Mouse (Mus musculus): ENCODE measurements around the gene Aen.

Gene Aen

DNA sequence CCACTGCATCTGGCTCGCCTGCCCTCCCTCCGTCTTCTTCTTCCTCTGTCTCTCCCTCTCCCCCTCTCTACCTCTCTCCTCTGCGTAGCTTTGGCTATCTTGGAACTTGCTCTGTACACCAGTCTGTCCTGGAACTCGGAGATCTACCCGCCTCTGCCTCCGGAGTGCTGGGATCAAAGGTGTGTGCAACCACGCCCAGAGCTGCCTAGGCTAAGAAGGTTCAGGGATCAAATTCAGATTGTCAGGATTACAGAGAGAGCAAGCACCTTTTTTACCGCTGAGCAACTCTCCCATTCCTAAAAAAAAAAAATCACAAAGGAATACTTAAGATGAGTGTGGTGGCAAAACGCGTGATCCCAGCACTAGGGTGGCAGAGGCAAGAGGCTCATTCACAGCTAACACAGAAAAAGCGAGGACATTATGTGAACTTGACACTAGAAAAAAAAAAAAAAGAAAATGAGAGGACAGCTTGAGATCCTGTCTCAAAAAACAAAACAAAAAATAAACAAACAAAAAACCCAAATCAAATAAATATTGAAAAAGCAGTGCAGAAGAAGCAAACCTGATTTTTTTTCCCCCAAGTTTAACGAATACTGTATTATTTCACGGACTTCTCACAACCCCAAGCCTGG is 517 bp upstream of the Aen start:
- no peak for DNase-seq

DNA sequence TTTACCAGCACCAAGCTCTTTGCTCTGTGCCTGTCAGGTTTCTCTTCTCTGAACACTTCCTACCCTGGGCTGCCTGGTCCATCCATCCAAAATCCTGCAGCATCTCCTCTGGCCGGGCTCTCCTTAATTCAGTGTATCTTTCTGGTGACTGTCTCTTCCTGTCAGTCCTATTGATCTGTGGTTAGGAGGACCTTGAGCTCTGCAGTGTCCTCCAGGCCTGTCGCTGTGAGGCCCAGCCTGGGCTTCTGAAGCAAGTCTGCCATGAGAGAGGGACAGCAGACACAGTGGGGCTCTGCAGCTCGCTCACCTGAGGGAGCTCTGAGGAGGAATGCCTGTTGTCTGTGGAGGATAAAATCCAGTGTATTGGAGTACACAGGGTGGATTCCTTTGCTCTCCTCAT is 1.9 kb downstream of the Aen start:
- DNase-seq = no peak

DNA sequence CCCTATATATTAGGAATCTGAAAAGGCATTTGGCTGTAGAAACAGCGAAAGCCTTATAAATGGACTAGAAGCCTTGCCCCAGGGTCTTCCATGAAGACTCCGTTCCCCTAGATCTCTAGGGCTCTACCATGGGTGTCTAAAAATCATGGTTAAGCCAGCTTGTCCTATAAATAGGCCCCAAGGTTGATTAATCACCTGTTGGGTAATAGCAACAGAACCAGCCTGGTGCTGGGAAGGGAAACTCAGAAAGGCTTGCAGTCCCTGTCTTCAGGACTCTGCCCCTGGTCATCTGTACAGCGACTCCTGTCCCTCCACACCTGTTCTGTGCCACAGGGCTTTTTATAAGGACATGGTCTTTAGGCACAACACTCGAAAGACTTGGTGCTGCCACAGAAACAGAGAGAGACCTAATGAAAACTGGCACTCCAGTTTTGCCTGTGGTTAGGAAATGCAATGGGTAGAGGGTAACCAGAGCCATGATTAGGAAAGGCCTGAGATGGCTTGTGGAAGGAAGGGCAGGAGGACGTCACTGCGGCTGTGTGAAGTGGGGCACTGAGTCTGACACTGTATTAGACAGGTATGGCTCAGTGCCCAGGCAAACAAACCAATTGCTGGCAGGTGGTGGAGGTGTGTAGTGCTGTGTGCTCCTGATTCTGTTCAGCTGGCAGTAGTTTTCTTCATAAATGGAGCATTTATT is 7.7 kb downstream of the Aen start:
- no peak for DNase-seq

DNA sequence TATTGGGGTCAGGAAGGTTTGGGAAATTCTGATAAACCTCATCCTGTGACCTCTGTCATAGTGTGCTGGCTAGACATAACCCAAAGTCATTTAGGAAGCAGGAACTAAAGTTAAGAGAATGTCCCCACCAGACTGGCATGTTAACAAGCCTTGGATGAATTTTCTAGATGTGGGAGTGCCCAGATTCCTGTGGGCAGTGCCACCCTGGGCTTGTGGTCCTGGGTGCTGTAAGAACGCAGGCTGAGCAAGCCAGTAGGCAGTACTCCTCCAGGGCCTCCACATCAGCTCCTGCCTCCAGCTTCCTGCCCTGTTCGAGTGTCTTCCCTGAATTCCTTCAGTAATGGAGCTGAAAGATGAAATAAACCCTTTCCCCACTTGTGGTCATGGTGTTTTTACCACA is 8.5 kb downstream of the Aen start:
- no peak for DNase-seq

DNA sequence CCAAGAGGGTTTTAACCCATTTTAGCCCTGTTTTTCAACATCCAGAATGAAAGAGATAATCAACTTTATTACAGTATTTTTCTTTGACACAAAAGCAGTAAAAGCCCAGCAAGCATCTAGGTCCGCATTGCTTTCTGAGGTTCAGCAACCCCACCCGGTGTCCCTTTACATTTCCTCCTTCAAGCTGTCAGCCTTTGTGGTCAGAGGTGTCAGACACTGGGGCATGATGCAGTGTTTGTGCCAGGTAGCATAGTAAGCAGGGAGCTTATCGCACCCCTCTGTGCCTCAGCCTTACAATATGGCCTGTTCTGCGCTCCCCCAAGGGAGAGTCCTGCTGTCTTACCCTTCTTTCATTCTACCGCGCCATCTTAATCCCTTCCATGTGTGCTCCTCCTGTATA is 13.4 kb downstream of the Aen start:
- DNase-seq = no peak

DNA sequence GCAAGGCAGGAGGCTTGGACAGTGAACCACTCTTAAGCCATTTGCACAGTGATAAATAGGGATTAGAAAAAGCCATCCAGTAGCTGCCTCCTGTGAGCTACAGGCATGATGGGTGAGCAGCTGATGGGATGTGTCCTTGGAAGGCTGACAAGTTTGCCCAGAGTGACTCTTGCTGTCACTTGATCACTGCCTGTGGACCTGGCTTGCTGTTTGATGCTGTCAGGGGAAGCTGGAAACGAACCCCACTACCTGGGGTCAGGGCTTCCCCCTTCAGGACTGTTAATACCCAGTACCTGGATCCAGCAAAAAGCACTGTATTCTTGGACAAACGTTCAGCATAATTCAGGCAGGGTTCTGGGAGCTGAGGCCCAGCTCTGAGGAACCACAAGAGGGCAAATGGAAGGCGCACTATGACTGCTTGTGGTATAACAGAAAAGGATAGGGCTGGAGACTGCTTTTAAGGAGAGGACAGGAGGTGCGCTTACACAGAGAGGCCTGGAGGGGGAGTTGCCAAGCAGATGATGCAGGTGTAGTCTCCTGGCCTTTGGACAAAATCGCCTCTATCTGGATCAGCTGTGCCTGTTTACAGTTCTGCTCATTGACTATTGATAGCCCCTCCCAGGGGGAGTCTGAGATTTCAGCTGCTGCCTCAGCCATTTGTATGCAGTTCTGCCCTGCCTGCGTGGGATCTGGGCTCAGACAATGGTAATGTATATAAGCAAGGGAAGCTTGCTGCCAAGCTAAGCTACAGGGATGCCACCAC is 14.9 kb downstream of the Aen start:
- DNase-seq = no peak

DNA sequence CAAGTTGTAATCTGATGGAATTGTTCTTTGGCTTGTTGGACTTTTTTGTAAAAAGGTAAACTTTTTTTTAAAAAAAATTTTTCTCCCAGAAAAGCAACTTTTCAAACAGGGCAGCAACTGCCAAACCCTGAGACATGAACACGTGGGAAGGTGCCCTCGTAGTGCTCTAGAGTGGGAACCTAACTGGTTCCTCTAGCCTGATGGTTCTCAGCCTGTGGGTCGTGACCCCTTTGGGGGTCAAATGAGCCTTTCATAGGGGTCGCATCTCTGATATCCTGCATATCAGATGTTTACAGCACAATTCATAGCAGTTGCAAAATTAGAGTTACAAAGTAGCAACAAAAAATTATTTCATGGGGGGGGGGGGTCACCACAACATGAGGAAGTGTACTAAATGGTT is 15.6 kb downstream of the Aen start:
- no peak for DNase-seq

DNA sequence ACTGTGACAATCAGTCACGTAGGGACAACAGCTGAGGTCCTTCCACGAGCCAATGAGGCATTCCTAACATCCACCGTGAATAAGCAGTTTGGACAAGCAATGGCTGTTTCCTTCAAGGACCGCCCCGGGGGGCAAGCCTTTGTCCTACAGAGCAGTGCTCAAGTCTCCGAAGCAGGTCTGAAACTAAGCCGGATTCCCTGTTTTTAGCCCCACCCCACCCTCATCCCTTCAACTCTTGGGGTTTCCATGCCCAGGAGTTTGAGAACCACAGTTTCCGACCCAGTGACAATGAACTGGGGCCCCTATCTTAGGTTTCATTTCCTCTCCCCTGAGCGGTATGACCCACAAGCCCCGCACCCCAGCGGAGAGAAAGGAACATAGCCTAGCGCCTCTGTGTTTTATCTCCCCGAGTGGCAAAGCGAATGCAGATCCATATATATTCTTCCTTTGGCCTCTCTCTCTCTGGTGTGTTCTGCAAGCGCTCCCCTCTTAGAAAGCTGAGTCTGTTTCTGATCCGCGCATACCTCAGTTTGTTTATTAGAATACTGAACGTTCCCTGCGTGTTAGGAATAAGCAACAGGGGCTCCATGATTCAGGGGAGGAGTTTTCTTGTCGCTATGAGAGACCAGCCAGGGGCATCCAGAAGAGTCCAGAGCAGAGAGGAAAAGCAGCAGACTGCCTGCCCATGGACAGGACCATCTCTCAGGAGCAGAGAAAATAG is 16.8 kb downstream of the Aen start:
- DNase-seq = no peak

DNA sequence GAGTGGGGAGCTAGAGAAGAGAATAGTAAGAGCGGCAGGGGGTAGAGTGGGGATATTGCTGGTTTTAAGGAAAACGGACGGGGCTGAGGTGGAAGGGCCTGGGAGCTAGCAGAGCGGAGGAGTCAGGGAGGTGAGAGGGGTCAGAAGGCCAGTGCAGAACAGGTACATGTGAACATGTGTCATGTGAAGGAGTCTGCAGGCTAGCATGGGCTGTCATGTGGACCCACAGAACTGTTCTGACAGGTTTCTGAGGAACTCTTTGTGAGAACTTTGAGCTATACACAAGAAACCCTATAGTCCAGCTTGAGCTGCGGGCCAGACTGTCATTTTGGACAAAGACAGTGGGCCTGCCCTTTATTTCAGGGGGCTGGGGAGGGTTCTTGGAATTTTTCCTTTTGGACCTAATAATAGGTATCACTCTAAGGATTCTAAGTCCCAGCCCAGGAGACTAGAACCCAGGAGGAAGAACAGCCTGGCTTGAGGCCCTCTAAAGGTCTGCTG is 17.4 kb downstream of the Aen start, which contains the start of gene Isg20:
TSS of gene Isg20 (plus strand) at position 451 of the 501 bp plus-strand sequence.
- no peak for DNase-seq

DNA sequence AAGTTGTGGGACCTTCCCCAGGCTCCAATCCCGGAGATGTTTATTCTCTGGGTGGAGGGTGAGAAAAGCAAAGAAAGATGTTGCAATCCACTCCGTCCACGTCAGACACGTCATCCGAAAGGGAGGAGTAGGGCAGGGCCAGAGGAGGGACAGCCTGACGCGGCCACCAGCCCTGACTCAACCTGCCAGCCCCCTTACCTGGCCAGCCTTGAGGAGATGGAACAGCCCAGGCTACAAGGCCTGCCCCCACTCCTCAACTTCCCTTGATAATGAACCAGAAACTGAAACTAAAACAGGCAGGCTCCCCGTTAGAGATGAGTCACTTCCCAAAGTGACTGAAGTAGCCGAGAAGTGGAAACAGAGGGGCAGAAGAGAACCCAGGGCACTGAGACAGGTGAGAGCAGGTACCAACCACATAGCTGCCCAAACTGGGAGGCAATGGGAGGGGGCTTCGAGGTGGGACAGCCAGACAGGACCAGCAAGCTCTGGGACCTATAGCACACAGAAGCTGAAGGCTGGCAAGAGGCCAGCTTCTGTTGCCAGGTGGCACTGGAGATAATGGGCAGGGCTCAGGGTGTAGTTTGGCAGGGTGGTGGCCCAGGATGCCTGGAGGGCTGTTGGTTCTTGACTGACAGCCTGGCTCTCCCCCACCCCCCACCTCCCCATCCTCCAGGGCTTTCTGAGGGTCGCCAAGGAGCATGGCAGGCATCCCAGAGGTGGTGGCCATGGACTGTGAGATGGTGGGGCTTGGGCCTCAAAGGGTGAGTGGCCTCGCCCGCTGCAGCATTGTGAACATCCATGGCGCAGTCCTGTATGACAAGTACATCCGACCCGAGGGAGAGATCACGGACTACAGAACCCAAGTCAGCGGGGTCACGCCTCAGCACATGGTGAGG is 18.2 kb downstream of the Aen start:
- DNase-seq = no peak

DNA sequence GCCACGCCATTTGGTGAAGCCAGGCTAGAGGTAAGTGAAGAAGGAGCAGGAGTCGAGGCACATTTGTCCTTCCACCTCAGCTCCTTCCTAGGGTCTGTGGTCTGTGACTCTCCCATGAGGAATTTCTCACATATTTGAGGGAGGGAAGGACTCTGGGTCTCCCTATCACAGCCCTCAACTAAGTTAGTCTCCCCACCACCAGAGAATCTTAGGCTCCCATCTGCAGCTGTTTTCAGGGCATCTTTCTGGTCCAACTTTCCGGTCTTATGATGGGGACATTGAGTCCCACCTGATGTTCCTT is 18.8 kb downstream of the Aen start:
- DNase-seq = no peak

DNA sequence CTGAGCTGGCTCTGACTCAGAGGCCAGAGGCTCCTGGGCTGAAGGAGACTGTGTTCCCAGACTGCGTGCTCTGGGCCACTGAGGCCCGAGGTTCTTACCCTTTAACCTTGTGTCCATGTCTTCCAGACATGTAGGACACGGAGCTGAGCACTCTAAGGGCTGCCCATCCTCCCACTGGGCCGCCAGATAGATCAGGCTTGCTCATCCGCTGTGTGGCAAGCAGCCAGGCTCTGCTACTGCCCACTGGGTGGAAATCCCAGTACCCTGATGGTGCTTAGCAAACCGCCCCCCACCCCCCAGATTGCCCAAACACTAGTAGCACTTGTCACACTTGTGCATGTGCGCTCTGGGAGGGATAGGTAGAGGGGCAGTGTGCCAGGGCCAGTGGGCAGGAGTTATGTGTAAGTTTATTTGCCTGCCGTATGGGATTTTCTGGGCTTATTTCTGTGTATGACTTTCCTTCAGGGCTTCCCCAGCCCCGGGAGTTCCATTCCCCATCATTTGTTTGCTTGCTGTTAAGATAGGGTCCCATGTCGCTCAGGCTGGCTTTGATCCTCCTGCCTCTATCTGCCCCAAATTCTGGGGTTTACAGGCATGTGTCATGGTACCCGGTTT is 19.3 kb downstream of the Aen start:
- no peak for DNase-seq

DNA sequence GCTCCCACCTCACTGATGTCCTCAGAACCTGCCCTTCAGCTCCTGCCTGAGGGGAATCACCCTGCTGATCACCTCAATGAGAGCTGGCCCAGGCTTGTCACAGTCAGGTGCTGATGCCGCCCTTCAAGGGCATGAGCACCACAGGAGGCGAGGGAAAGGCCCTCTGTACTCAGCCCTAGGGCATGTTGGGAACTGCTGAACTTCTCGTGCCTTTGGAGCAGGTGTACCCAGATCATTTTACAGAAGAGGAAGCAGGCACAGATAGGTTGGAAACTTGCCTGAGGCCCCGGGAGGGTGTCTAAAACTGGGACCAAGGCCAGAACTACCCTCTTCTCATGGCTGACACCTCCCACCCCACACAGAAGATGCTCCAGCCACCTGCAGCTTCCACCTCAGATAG is 23.0 kb downstream of the Aen start:
- no peak for DNase-seq

DNA sequence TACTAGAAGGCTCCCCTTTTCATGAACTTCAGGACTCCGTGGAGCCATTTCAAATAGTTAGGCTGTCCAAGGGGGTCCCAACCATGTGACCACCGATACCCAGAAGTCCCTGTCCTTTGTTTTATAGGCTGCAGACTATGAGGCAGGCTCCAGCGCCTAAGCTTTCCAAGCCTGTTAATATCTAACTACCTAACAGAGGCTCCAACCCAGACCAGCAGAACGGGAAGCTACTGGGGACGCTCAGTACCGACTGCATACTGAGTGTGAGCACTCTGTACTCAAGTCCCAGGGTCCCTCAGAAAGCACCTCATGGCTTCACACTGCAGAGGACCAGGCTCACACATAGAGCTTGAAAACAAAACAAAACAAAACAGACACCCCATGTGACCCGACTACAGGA is 26.9 kb downstream of the Aen start:
- no peak for DNase-seq

DNA sequence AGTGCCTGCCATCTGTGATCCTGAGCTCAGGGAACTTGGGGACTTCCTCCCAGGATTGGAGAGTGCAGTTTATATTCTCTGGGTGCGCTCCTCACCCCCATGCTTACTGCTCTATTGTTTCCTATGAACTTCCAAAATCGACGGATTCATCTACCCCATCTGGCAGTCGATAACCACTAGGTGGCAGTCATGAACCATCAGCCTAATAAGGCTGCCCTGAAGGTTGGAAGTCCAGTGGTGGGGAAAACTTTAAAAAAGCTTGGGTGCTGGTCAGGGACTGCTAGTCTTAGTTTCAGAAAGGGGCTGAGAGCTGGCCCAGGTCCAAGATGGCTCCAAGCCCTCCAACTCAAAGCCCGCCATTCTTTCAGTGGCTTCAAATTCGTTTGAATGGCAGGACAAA is 28.6 kb downstream of the Aen start:
- DNase-seq = peak; percentile 80

DNA sequence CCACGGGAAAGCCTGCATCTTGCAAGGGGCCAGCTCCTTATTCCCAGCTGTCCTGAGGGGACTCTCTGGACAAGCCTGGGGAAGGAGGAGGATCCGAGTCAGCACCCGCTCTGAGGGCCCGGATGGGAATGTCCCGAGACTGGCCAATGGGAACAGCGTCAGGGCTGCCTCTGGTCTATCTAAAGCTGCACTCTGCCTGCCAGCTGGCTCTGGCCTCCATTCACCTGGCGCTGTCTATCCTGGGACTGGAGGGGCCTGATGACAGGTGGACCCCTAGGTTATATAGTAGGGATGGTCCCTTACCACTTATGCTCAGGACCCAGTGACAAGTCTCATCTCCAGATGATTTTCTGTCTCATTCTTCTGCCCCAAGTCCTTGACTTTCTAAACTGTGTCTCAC is 29.1 kb downstream of the Aen start:
- no peak for DNase-seq

DNA sequence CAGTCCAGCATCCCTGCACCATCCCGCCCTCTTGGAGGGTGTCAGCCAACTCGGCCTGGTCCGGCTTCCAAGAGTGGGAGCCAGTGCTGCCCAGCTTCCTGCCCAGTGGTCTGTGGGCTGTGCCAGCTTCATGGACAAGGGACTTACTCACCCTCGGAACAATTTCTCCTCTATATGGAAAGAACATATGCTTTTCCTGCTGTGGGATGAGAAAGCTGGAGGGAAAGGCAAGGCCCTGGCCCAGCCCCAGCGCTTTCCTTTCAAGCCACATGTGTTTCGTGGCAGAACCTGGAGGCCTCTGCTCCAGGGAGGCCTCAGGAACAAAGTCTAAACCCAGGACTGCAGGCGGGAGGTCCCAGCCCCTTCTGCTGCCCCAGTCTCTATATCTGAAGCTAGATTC is 30.0 kb downstream of the Aen start:
- DNase-seq = no peak

DNA sequence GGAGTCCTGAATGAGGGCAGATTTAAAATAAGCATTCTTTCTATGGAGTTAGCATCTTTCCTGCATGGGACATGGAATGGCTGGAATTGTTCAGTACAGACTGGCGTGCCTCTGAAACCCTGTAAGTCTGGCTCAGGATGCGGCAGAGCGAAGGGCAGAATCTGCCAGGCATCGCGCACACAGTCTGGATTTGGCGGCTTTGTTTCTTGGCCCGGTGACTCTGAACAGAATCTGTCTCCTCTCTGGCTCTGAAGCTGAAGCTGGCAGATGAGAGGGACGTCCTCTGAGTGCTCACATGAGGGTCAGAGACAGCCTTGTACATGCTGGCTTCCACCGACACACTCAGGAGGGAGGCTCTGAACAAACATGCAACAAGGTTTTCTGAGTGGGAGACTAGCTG is 30.5 kb downstream of the Aen start:
- DNase-seq = no peak

DNA sequence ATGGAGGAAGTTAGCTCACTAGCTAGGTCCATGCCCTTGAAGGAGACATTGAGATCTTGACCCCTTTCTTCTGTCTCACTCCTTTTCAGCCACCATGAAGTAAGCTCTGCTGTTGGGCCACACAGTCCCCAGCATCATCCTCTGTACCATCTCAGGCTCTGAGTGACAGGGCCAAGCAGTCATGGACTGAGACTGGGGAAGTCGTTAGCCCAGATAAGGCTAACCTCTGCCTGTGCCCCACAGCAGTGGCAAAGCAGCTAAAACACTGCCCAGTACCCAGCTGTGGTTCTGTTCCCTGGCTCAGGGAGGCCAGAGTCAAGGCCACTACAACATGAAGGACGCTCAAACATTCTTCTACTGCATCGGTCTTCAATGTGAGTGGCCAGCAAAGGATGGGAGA is 31.6 kb downstream of the Aen start:
- DNase-seq = no peak

DNA sequence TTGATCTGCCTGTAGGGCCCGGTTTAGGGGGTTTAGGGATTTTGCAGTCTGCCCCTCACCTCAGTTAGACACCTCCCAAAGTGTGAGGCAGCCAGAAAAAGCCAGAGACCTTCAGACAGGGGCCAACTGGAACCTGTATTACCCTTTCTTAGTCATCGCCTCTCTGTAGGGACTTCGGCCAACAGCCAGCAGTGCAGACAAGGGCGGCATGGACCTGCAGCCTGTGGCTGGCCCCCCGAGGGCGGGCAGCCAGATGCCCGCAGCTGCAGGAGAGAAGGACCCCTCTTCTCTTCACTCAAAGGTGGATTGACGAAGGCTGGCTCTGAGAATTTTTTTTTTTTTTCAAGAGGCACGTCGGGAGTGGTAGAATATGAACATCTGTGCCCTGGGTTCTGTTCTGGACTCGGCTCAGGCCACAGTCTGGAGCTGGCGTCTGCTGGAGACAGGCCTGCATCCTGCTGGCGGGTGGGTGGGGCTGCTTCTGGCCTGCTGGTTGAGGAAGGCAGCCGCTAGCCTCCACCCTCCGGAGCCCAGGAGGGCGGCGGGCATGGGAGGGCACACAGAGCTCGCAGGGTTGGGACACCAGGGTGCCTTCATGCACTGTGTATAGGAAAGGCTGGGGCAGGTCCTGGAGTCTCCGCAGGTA is 43.4 kb downstream of the Aen start:
- DNase-seq = no peak

DNA sequence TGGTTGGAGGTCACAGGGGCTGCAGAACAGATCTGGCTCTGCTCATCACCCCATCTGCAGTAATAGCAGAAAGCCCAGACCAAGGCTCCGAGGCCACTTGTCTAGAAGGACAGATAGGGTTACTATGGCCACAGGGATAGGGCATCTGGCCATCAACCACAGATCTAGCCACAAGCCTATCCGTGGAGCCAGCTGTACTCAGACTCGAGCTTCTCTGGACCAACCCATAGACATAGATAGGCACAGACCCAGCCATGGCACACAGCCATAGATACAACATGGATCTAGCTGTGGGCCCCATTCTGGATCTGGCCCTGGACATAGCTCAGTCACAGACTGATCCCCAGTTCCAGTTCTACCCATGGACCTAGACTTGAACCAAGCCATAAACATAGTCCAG is 45.3 kb downstream of the Aen start:
- DNase-seq = no peak

DNA sequence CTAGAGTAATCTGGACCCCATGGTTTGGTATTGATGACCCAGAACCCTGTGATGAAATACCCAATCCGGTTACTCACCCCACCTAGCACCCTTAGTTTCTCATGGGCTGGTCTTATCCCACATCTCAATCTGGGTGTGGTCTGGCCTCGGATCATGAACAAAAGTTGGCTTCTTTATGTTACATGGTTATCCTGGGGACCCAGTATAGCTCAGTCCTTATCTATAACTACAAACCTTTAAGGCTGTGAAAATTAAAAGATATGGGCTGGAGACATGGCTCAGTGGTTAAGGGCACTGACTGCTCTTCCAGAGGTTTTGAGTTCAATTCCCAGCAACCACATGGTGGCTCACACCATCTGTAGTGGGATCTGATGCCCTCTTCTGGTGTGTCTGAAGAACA is 46.9 kb downstream of the Aen start:
- DNase-seq = no peak
